Mouse (Mus musculus): Measurements from ENCODE around the gene Prkca.

GRCm38 (mm10) chr11:108028398-108028797 lies 315.3 kb downstream of the Prkca start:
- TF ChIP-seq POLR2A (IDR thresholded peaks at IDR 0.05; ENCODE audit: insufficient read depth, low read length) (no peak), CTCF (IDR thresholded peaks at IDR 0.05; ENCODE audit: low read depth, low read length) (no peak)
